Mouse (Mus musculus) hindbrain, embryonic 11.5 days (tissue): ENCODE measurements around the gene Psap. TPM values are rescaled to one million over a fixed set of nuclear protein-coding genes. Genes with fewer than 3 reads are reported as not detected.

Experiments used
- ATAC-seq: fragments of 200-750 bp; cut with Nextera tagmentation; 2 replicates; pipeline ENCODE4 v1.8.0; 2017; ENCODE audit warnings: mild to moderate bottlenecking, moderate TSS enrichment, moderate library complexity; ENCODE audit not compliant: low FRiP score
- DNase-seq: peaks from one replicate; pipeline ENCODE4 v3.0.0-alpha.2; 2015; ENCODE audit warnings: low spot score
- H3K27ac ChIP-seq: fragments of 300-500 bp; sonication (generic); 2 replicates; pipeline ENCODE4 v1.5.1; 2014; ENCODE audit warnings: mild to moderate bottlenecking, low read depth, low read length
- H3K27me3 ChIP-seq: fragments of 300-500 bp; sonication (generic); 2 replicates; pipeline ENCODE4 v1.6.1; 2014; ENCODE audit warnings: mild to moderate bottlenecking, low read length, moderate library complexity, mixed read lengths; ENCODE audit not compliant: control insufficient read depth, insufficient read depth
- H3K36me3 ChIP-seq: fragments of 300-500 bp; sonication (generic); 2 replicates; pipeline ENCODE4 v1.6.1; 2014; ENCODE audit warnings: mild to moderate bottlenecking, low read length, moderate library complexity, mixed read lengths; ENCODE audit not compliant: control insufficient read depth, insufficient read depth
- H3K4me1 ChIP-seq: fragments of 300-500 bp; sonication (generic); replicated peaks from 2 replicates; pipeline ENCODE4 v1.6.1; 2014; ENCODE audit warnings: low read length, mixed read lengths; ENCODE audit not compliant: control insufficient read depth, insufficient read depth
- H3K4me2 ChIP-seq: fragments of 300-500 bp; sonication (generic); replicated peaks from 2 replicates; pipeline ENCODE4 v1.6.1; 2014; ENCODE audit warnings: mild to moderate bottlenecking, low read depth, low read length
- H3K4me3 ChIP-seq: fragments of 300-500 bp; sonication (generic); 2 replicates; pipeline ENCODE4 v1.5.1; 2014; ENCODE audit warnings: low read depth, low read length
- H3K9ac ChIP-seq: fragments of 300-500 bp; sonication (generic); 2 replicates; pipeline ENCODE4 v1.6.1; 2014; ENCODE audit warnings: low read depth, low read length
- H3K9me3 ChIP-seq: fragments of 300-500 bp; sonication (generic); 2 replicates; pipeline ENCODE4 v1.6.1; 2016; ENCODE audit warnings: low read length; ENCODE audit not compliant: control insufficient read depth
- WGBS: fragments of 180-500 bp; shearing (Covaris S2); extraction: QIAGEN DNeasy Blood & Tissue Kit; methylation state at CpG from one replicate; pipeline ENCODE4 v1.1.7; 2014; 5-methylcytosine and 5-hydroxymethylcytosine counted together
- polyA plus RNA-seq: library from polyadenylated mRNA; unstranded; fragments of >200 nt; fragmentation: Nextera tagmentation; extraction: Ambion mirVana; gene quantifications from 2 replicates; pipeline ENCODE4 v1.2.1, GENCODE M21; 2014

Gene Psap
- polyA plus RNA-seq, 1 experiment from 2014 or later = 85.7 TPM

DNA sequence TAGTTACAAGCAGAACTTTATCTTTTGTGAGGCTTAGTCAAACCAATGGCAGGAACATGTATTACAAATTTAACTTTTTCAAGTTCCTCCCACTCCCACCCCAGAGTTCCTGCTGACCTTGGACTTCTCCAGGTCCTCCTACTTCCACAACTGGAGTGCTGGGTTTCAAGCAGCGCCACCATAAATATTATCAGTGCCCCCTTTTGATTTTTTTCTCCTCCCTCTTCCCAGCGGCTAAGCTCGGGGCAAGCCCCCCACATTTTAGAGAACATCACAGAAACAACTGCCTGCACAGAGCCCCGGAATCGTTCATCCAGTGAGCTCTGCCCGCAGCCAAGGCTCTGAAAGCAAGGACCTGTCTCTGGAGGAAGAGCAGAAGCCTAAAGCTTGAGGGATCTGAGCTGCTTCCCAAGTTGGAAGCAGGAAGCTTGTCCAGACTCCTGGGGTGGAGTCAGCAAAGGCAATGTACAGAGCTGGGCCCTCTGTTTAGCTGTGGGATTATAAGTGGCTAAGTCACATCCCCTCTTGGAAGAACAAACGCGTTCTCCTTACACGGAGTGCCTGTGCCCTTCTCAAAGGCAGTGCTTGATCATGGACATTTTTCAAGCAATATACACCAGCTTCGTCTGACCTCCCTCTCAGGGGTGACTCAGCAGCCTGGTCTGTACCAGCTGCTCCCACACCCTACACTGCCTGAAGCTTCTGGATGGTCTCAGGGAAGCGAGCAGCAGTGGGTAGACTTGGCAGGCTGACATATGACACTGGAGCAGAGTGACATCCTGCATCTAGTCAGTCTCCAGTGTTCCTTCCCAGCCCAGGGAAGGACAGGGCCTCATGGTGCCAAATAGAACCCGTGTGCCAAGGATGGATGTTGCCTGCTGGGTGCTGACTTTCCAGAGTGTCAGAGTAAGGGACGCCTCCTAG is 8.0 kb upstream of the Psap start:
- no peaks in the 10 kb centered on the region for H3K9me3 ChIP-seq
- H3K4me2 ChIP-seq = no peak overlapping the region
- 82% methylated on average over 13 of the region's 13 CpGs for WGBS
- H3K4me3 ChIP-seq = no peak overlapping the region
- no peak overlapping the region for H3K9ac ChIP-seq
- no peaks in the 10 kb centered on the region for H3K36me3 ChIP-seq
- no peak for DNase-seq
- H3K27me3 ChIP-seq = no peaks in the 10 kb centered on the region
- no peak for ATAC-seq
- no peaks in the 10 kb centered on the region for H3K4me1 ChIP-seq
- no peak overlapping the region for H3K27ac ChIP-seq

DNA sequence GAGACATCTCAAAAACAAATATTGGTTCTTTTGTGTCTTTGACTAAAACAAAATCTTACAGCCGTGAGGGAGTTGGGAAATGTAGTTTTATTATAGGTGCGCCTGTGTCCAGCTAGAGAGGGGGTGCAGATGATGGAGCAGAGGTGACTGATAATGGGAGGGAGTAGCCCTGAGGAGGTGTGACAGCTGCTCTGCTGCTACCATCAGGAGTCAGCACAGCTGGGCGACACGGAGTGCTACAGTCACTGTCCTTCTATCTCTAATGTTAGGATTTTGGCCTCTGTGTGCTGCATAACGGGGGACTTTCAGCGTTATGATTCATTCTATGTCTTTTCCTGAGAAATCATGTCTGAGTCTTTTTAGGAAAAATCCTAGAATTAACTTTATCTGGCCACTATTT is 6.4 kb upstream of the Psap start:
- no peak overlapping the region for H3K4me3 ChIP-seq
- ATAC-seq (no peak), DNase-seq (no peak)
- H3K27me3 ChIP-seq = no peaks in the 10 kb centered on the region
- no peaks in the 10 kb centered on the region for H3K4me1 ChIP-seq
- no peaks in the 10 kb centered on the region for H3K36me3 ChIP-seq
- H3K27ac ChIP-seq = no peak overlapping the region
- H3K4me2 ChIP-seq = no peak overlapping the region
- no peak overlapping the region for H3K9ac ChIP-seq
- WGBS = 81% methylated on average over 6 of the region's 6 CpGs
- no peaks in the 10 kb centered on the region for H3K9me3 ChIP-seq

DNA sequence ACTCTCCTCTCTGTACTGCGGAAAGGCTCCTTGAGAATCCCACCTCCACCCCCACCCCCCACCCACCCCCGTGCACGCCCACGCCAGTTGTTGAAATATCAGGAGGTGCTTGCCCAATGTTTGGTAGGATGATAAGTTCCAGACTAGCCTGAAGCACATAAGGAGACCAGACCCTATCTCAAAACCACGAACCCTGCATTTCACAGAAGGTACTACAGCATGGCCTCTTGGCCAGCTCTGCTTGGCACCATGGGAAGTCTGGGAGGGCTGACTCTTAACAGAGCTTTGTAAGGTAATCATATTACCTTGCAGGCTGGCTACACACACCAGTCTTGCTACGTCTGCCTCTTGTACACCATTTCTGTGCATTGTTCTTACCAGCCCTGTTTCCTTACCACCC is 5.2 kb upstream of the Psap start:
- DNase-seq (no peak), ATAC-seq (no peak)
- no peaks in the 10 kb centered on the region for H3K4me1 ChIP-seq
- 73% methylated on average over 6 of the region's 6 CpGs for WGBS
- no peaks in the 10 kb centered on the region for H3K27me3 ChIP-seq
- no peaks in the 10 kb centered on the region for H3K9me3 ChIP-seq
- H3K9ac ChIP-seq = no peak overlapping the region
- H3K27ac ChIP-seq = no peak overlapping the region
- no peak overlapping the region for H3K4me3 ChIP-seq
- no peak overlapping the region for H3K4me2 ChIP-seq
- H3K36me3 ChIP-seq = no peaks in the 10 kb centered on the region

DNA sequence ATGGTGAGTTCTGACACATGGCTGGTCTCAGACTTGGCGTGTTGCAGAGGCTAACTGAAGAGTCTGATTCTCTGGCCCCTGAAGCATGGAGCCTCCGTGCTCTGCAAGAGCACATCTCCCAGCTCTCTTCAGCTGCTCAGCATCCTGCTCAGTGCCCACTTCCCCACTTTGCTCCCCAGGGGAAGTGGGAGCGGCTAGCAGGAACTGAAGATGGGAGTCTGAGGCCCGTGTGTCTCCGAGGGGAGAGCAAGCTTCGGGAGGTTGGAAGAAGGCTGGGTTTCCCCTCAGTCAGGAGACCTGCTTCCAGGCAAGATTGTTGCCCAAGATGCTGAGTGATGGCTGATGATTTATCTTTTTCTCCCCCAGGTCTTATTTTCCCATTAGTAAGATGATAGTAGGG is 4.0 kb upstream of the Psap start:
- H3K4me3 ChIP-seq = no peak overlapping the region
- H3K27me3 ChIP-seq = no peaks in the 10 kb centered on the region
- H3K4me2 ChIP-seq = no peak overlapping the region
- DNase-seq = no peak
- no peaks in the 10 kb centered on the region for H3K36me3 ChIP-seq
- no peaks in the 10 kb centered on the region for H3K4me1 ChIP-seq
- H3K9ac ChIP-seq = no peak overlapping the region
- 87% methylated on average over 6 of the region's 6 CpGs for WGBS
- H3K27ac ChIP-seq = no peak overlapping the region
- no peak for ATAC-seq
- no peaks in the 10 kb centered on the region for H3K9me3 ChIP-seq

DNA sequence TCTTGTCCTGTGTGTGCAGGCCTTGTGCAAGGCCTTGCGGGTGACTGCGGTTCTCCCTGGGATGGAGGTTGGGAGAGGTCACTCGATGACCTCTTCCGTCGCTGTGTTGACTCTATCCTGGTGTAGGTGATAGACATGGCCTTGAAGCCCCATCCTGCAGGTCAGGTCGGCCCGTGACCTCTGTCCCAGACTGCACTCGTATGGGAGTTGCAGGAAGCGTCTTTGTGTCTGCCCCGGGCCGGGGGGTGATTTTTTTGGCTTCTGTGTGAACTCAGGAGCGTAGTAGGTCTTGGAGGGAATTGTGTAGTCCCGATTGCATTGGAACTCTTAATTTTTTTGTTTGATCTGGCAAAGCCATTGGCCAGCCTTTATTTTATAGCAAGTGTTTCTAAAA is 576 bp downstream of the Psap start:
- 9% methylated on average over 13 of the region's 13 CpGs for WGBS
- peaks cover 7% of the 10 kb centered on the region for H3K4me1 ChIP-seq
- H3K4me2 ChIP-seq = peak overlapping the region; percentile 76
- peak overlapping the region; percentile 76 for H3K9ac ChIP-seq
- H3K4me3 ChIP-seq = peak overlapping the region; percentile 76
- peak overlapping the region; percentile 77 for H3K27ac ChIP-seq
- no peaks in the 10 kb centered on the region for H3K27me3 ChIP-seq
- H3K36me3 ChIP-seq = no peaks in the 10 kb centered on the region
- H3K9me3 ChIP-seq = no peaks in the 10 kb centered on the region
- DNase-seq (no peak), ATAC-seq (no peak)

DNA sequence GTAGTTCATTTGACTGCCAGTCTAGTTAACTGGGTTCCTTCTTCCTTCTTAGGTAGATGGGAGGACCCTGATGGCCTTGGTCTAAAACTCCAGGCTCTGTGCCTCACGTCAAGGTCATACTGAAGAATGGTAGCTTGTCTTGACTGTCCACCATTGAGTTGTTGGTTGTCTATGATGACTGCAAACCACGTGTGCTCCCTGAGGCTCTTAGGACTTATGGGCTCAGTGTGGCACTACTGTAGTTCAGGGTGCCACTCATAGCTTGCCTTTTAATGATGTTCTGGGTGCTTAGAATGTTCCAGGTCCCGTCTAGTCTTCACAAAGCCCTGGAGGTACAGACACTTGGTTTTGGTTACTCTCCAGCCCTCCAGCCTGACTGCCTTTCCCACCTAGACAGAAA is 1.4 kb downstream of the Psap start:
- no peaks in the 10 kb centered on the region for H3K27me3 ChIP-seq
- no peak overlapping the region for H3K9ac ChIP-seq
- WGBS = 88% methylated on average over 3 of the region's 3 CpGs
- peak overlapping the region; percentile 8; the same call in 1 of the 2 replicates for H3K4me3 ChIP-seq
- peak overlapping the region; percentile 8; the same call in 1 of the 2 replicates for H3K4me2 ChIP-seq
- H3K9me3 ChIP-seq = no peaks in the 10 kb centered on the region
- ATAC-seq (no peak), DNase-seq (no peak)
- no peaks in the 10 kb centered on the region for H3K36me3 ChIP-seq
- H3K27ac ChIP-seq = no peak overlapping the region
- H3K4me1 ChIP-seq = peaks cover 7% of the 10 kb centered on the region

DNA sequence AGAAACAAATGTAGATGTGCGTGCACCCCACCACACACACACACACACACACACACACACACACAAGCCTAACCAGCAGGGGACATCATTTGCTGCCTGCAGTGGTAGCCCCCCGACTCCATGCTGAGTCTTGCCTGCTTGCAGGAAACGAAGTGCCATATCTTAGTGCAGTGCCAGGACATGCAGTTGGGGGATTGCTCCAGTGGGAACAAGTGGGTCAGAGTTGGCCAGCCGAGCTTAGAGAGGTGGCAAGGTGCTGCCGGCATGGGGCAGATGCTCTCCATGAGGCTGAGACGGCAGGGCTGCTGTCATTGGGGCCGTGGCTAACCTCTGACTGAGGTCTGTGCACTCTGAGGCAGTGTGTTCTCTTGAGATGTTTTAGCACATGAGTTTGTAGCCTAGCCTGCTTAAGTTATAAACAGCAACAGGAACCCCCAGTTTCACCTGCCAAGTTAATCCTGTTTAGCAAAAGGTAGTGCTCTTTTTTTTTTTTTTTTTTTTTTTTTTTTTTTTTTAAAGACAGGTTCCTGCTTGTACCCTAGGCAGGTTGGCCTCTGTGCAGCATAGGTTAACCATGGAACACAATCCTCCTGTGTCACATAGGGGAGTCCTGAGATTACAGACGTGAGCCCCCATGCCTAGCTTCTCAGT is 2.0 kb downstream of the Psap start:
- H3K27ac ChIP-seq = no peak overlapping the region
- H3K9me3 ChIP-seq = no peaks in the 10 kb centered on the region
- H3K4me2 ChIP-seq = no peak overlapping the region; the same call in 1 of the 2 replicates
- 0 out of 2 replicates have a peak overlapping the region, but pooled peaks have one; percentile 11 for H3K9ac ChIP-seq
- WGBS = 72% methylated on average over 8 of the region's 8 CpGs
- DNase-seq (no peak), ATAC-seq (no peak)
- H3K36me3 ChIP-seq = no peaks in the 10 kb centered on the region
- H3K27me3 ChIP-seq = no peaks in the 10 kb centered on the region
- peaks cover 10% of the 10 kb centered on the region for H3K4me1 ChIP-seq
- peak overlapping the region; percentile 8; the same call in 1 of the 2 replicates for H3K4me3 ChIP-seq

DNA sequence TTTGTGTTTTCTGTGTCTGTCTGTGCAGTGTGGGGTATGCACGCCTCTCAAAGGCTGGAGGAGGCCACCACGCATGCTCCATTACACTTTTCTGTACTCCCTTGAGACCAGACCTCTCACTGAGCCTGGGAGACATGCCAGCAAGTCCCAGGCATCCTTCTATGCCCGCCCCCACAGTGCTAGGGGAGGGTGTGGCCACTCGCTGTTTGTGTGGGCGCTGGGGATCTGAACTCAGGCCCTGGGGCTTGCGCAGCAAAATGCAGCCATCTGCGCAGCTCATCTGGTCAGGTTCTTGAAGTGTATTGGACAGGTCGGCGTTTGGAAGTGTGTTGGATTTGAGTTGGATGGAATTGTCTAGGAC is 2.5 kb downstream of the Psap start:
- no peaks in the 10 kb centered on the region for H3K27me3 ChIP-seq
- H3K9ac ChIP-seq = no peak overlapping the region
- no peak overlapping the region for H3K4me2 ChIP-seq
- DNase-seq (no peak), ATAC-seq (no peak)
- H3K9me3 ChIP-seq = no peaks in the 10 kb centered on the region
- H3K27ac ChIP-seq = no peak overlapping the region
- H3K4me1 ChIP-seq = peaks cover 15% of the 10 kb centered on the region
- no peak overlapping the region for H3K4me3 ChIP-seq
- 87% methylated on average over 9 of the region's 9 CpGs for WGBS
- H3K36me3 ChIP-seq = no peaks in the 10 kb centered on the region

DNA sequence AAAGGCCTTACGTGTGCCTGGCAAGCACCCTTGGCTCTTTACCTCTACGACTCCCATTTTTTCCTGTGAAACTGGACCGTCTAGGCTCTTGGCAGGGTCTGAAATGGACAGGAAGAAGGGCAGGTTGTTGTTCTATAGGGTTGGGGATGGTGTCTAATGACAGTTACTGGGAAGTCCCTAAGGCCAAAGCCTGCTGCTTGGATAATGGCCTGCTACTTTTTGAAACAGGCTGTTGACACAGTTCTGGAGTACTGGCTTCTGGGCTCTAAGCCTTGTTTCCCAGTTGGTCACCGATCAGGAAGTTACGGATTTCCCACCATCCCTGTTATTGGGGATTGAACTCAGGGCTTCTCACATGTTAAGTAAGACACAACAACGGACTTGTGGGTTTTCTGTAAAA is 2.9 kb downstream of the Psap start:
- H3K4me2 ChIP-seq = no peak overlapping the region
- peaks cover 19% of the 10 kb centered on the region for H3K4me1 ChIP-seq
- no peaks in the 10 kb centered on the region for H3K36me3 ChIP-seq
- H3K9me3 ChIP-seq = no peaks in the 10 kb centered on the region
- no peak overlapping the region for H3K4me3 ChIP-seq
- H3K27ac ChIP-seq = no peak overlapping the region
- no peak overlapping the region for H3K9ac ChIP-seq
- no peak for DNase-seq
- ATAC-seq = no peak
- WGBS = 93% methylated on average over 6 of the region's 6 CpGs
- H3K27me3 ChIP-seq = no peaks in the 10 kb centered on the region
